Mouse (Mus musculus): ENCODE results near the gene Ap2a1. TPM values are rescaled to one million over a fixed set of nuclear protein-coding genes. Genes with fewer than 3 reads are reported as not detected.
A peak's percentile ranks its signal among the peaks of the same experiment; 100 is the strongest.

Ap2a1 gene
- polyA plus RNA-seq, 1 experiment from 2014 or later, result 55.9 TPM

- H3K9ac ChIP-seq (ENCODE audit: low read depth, low read length), result peak overlapping the region; percentile 54
- peak overlapping the region; percentile 90 for H3K4me2 ChIP-seq (ENCODE audit: low read length)
- 35% methylated on average over 10 of the region's 10 CpGs for WGBS
- H3K36me3 ChIP-seq (ENCODE audit: insufficient read depth, low read length), result no peaks in the 10 kb centered on the region
- no peaks in the 10 kb centered on the region for H3K9me3 ChIP-seq (replicated peaks; ENCODE audit: low read length)
- H3K4me3 ChIP-seq (replicated peaks; ENCODE audit: low read depth, low read length), result peak overlapping the region; percentile 47
- no peak for DNase-seq (ENCODE audit: low spot score)
- no peaks in the 10 kb centered on the region for H3K27me3 ChIP-seq (ENCODE audit: insufficient read depth, low read length)
- peak; percentile 1; the same call in 1 of the 2 replicates for ATAC-seq (replicated peaks; ENCODE audit: low FRiP score, low read depth)
- H3K27ac ChIP-seq, result peak overlapping the region; percentile 96
- no peak for TF ChIP-seq CTCF (IDR thresholded peaks at IDR 0.05; ENCODE audit: low read depth)
- H3K4me1 ChIP-seq (replicated peaks; ENCODE audit: insufficient read depth, low read length), result peaks cover 35% of the 10 kb centered on the region
Observed at GRCm38 (mm10) chr7:44855036-44855435, 74.3 kb downstream of the Ap2a1 start.

DNA sequence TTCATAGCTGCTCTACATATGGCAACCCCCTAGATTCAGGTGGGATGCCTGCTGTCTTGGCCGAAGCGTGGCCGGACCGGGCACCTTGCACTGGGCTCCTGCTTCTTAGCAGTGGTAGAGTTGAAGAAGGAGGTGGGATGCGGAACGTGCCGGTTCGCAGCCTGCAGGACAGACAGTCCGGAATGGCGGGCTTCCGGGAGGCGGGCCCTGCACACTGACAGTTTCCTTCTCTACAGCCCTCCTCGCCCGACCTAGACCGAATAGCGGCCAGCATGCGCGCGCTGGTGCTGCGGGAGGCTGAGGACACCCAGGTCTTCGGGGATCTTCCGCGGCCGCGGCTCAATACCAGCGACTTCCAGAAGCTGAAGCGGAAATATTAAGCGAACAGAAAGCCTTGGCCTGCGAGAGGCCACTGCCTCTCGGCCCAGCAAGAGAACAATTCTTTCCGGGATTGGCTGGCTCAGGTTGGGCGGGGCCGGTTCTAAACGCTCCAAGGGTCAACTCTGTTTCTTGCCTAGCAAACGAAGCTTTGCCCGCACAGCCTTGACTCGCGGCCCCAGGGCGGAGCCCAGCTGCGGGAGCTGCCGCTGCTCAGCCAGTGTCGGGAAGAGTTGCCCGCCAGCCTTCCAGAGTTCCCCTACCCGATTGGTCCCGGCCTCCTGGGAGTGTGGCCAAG, 74.8 kb downstream of the Ap2a1 start:
- peak overlapping the region; percentile 90 for H3K4me2 ChIP-seq (ENCODE audit: low read length)
- peaks cover 35% of the 10 kb centered on the region for H3K4me1 ChIP-seq (replicated peaks; ENCODE audit: insufficient read depth, low read length)
- ATAC-seq (replicated peaks; ENCODE audit: low FRiP score, low read depth) (peak; percentile 65), DNase-seq (ENCODE audit: low spot score) (peak; percentile 93)
- H3K27ac ChIP-seq, result peak overlapping the region; percentile 96
- H3K9ac ChIP-seq (ENCODE audit: low read depth, low read length), result peak overlapping the region; percentile 54
- peak overlapping the region; percentile 47 for H3K4me3 ChIP-seq (replicated peaks; ENCODE audit: low read depth, low read length)
- H3K27me3 ChIP-seq (ENCODE audit: insufficient read depth, low read length), result no peaks in the 10 kb centered on the region
- WGBS, result under 1% methylated on average over 45 of the region's 45 CpGs
- TF ChIP-seq CTCF (IDR thresholded peaks at IDR 0.05; ENCODE audit: low read depth), result no peak
- no peaks in the 10 kb centered on the region for H3K36me3 ChIP-seq (ENCODE audit: insufficient read depth, low read length)
- no peaks in the 10 kb centered on the region for H3K9me3 ChIP-seq (replicated peaks; ENCODE audit: low read length)

DNA sequence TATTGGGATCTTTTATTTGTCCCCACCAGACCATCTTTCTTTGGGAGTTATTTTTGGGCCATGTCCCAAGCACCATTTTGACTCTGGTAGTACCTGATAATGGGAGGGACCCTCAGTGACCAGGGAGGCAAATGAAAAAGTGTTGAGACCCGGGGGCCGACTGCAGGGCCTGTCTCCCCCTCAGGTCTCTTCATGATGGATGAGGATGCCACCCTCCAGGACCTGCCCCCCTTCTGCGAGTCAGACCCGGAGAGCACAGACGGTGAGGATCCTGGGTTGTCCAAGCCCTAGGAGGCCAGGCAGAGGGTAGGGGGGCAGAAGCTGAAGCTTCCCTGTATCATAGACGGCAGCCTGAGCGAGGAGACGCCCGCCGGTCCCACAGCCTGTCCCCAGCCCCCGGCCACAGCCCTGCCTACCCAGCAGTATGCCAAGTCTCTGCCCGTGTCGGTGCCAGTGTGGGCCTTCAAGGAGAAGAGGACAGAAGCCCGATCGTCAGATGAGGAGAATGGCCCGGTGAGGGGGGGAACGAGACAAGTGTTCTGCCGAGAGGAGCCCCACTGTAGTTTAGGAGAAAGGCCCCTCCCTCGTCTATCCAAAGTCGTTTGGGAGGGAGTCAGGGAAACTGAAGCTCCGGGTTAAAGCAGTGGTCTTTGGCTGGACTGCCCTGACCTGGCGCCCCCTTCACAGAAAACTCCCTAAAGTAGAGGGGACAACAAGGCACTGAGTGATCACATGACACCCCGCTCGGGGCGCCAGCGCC, 75.5 kb downstream of the Ap2a1 start:
- ATAC-seq (replicated peaks; ENCODE audit: low FRiP score, low read depth), result no peak
- peaks cover 35% of the 10 kb centered on the region for H3K4me1 ChIP-seq (replicated peaks; ENCODE audit: insufficient read depth, low read length)
- 21% methylated on average over 26 of the region's 26 CpGs for WGBS

GRCm38 (mm10) chr7:44853065-44853464, 76.2 kb downstream of the Ap2a1 start:
- H3K9ac ChIP-seq (ENCODE audit: low read depth, low read length), result no peak overlapping the region
- WGBS, result 90% methylated on average over 2 of the region's 2 CpGs

More for the DNA sequence above, 75.5 kb downstream of the Ap2a1 start:
- Histone ChIP-seq H3K36me3 (ENCODE audit: insufficient read depth, low read length) (no peaks in the 10 kb centered on the region), H3K4me2 (ENCODE audit: low read length) (peak overlapping the region; percentile 90), H3K9ac (ENCODE audit: low read depth, low read length) (peak overlapping the region; percentile 54), H3K27me3 (ENCODE audit: insufficient read depth, low read length) (no peaks in the 10 kb centered on the region), H3K9me3 (replicated peaks; ENCODE audit: low read length) (no peaks in the 10 kb centered on the region), H3K4me3 (replicated peaks; ENCODE audit: low read depth, low read length) (peak overlapping the region; percentile 47), H3K27ac (peak overlapping the region; percentile 96)
- no peak for TF ChIP-seq CTCF (IDR thresholded peaks at IDR 0.05; ENCODE audit: low read depth)
- no peak for DNase-seq (ENCODE audit: low spot score)

GRCm38 (mm10) chr7:44852259-44853027, 76.9 kb downstream of the Ap2a1 start:
- H3K4me2 ChIP-seq (ENCODE audit: low read length), result no peak overlapping the region
- WGBS, result 91% methylated on average over 33 of the region's 36 CpGs

More at GRCm38 (mm10) chr7:44853065-44853464, 76.2 kb downstream of the Ap2a1 start:
- no peak overlapping the region for H3K4me3 ChIP-seq (replicated peaks; ENCODE audit: low read depth, low read length)
- H3K9me3 ChIP-seq (replicated peaks; ENCODE audit: low read length), result no peaks in the 10 kb centered on the region
- H3K36me3 ChIP-seq (ENCODE audit: insufficient read depth, low read length), result no peaks in the 10 kb centered on the region
- no peak overlapping the region for H3K27ac ChIP-seq
- H3K27me3 ChIP-seq (ENCODE audit: insufficient read depth, low read length), result no peaks in the 10 kb centered on the region
- H3K4me1 ChIP-seq (replicated peaks; ENCODE audit: insufficient read depth, low read length), result peaks cover 35% of the 10 kb centered on the region
- ATAC-seq (replicated peaks; ENCODE audit: low FRiP score, low read depth) (no peak), DNase-seq (ENCODE audit: low spot score) (no peak)
- TF ChIP-seq CTCF (IDR thresholded peaks at IDR 0.05; ENCODE audit: low read depth), result no peak
- H3K4me2 ChIP-seq (ENCODE audit: low read length), result no peak overlapping the region

More at GRCm38 (mm10) chr7:44852259-44853027, 76.9 kb downstream of the Ap2a1 start:
- H3K4me1 ChIP-seq (replicated peaks; ENCODE audit: insufficient read depth, low read length), result peaks cover 29% of the 10 kb centered on the region
- ATAC-seq (replicated peaks; ENCODE audit: low FRiP score, low read depth) (no peak), DNase-seq (ENCODE audit: low spot score) (no peak)
- H3K27ac ChIP-seq, result no peak overlapping the region
- no peaks in the 10 kb centered on the region for H3K9me3 ChIP-seq (replicated peaks; ENCODE audit: low read length)
- no peak overlapping the region for H3K9ac ChIP-seq (ENCODE audit: low read depth, low read length)
- H3K36me3 ChIP-seq (ENCODE audit: insufficient read depth, low read length), result no peaks in the 10 kb centered on the region
- no peak overlapping the region for H3K4me3 ChIP-seq (replicated peaks; ENCODE audit: low read depth, low read length)
- no peak for TF ChIP-seq CTCF (IDR thresholded peaks at IDR 0.05; ENCODE audit: low read depth)
- no peaks in the 10 kb centered on the region for H3K27me3 ChIP-seq (ENCODE audit: insufficient read depth, low read length)

All from kidney, postnatal 0 days (tissue).